Mouse (Mus musculus): ENCODE results near the gene Tas1r3. TPM values are rescaled to one million over a fixed set of nuclear protein-coding genes. Genes with fewer than 3 reads are reported as not detected.
A peak's percentile ranks its signal among the peaks of the same experiment; 100 is the strongest.

The Tas1r3 gene
- polyA plus RNA-seq, 1 experiment from 2014 or later, result 0.46 TPM

- Histone ChIP-seq H3K4me3 (ENCODE audit: low read depth, low read length) (0 out of 2 replicates have a peak overlapping the region, but pooled peaks have one; percentile 10), H3K4me2 (replicated peaks; ENCODE audit: low read depth, low read length) (peak overlapping the region; percentile 62), H3K4me1 (replicated peaks; ENCODE audit: control insufficient read depth, insufficient read depth, low read length) (peaks cover 14% of the 10 kb centered on the region), H3K9ac (ENCODE audit: low read depth, low read length) (0 out of 2 replicates have a peak overlapping the region, but pooled peaks have one; percentile 15), H3K9me3 (ENCODE audit: control insufficient read depth, low read length) (no peaks in the 10 kb centered on the region), H3K27ac (ENCODE audit: low read depth, low read length) (no peak overlapping the region), H3K36me3 (ENCODE audit: control insufficient read depth, insufficient read depth, low read length) (no peaks in the 10 kb centered on the region), H3K27me3 (ENCODE audit: control insufficient read depth, insufficient read depth, low read length) (0 out of 2 replicates have a peak, but pooled peaks cover 3% of the 10 kb centered on the region)
- DNase-seq (ENCODE audit: low spot score) (no peak), ATAC-seq (ENCODE audit: low FRiP score) (no peak; the same call in 1 of the 2 replicates)
- WGBS, result 36% methylated on average over 38 of the region's 38 CpGs
Observed at GRCm38 (mm10) chr4:155841651-155842270, 21.4 kb downstream of the Tas1r3 start.

- 0 out of 2 replicates have a peak, but pooled peaks cover 3% of the 10 kb centered on the region for H3K27me3 ChIP-seq (ENCODE audit: control insufficient read depth, insufficient read depth, low read length)
- ATAC-seq (ENCODE audit: low FRiP score), result peak; percentile 51
- DNase-seq (ENCODE audit: low spot score), result peak; percentile 65
- peak overlapping the region; percentile 21 for H3K4me3 ChIP-seq (ENCODE audit: low read depth, low read length)
- H3K4me2 ChIP-seq (replicated peaks; ENCODE audit: low read depth, low read length), result peak overlapping the region; percentile 62
- no peaks in the 10 kb centered on the region for H3K36me3 ChIP-seq (ENCODE audit: control insufficient read depth, insufficient read depth, low read length)
- under 1% methylated on average over 32 of the region's 32 CpGs for WGBS
- peaks cover 14% of the 10 kb centered on the region for H3K4me1 ChIP-seq (replicated peaks; ENCODE audit: control insufficient read depth, insufficient read depth, low read length)
- peak overlapping the region; percentile 21; the same call in 1 of the 2 replicates for H3K9ac ChIP-seq (ENCODE audit: low read depth, low read length)
- H3K27ac ChIP-seq (ENCODE audit: low read depth, low read length), result no peak overlapping the region
- no peaks in the 10 kb centered on the region for H3K9me3 ChIP-seq (ENCODE audit: control insufficient read depth, low read length)
Observed at GRCm38 (mm10) chr4:155841003-155841454, 22.1 kb downstream of the Tas1r3 start.

- Histone ChIP-seq H3K4me1 (replicated peaks; ENCODE audit: control insufficient read depth, insufficient read depth, low read length) (peaks cover 14% of the 10 kb centered on the region), H3K9ac (ENCODE audit: low read depth, low read length) (peak overlapping the region; percentile 53), H3K27ac (ENCODE audit: low read depth, low read length) (peak overlapping the region; percentile 36; the same call in 1 of the 2 replicates), H3K4me2 (replicated peaks; ENCODE audit: low read depth, low read length) (peak overlapping the region; percentile 62), H3K9me3 (ENCODE audit: control insufficient read depth, low read length) (no peaks in the 10 kb centered on the region), H3K27me3 (ENCODE audit: control insufficient read depth, insufficient read depth, low read length) (0 out of 2 replicates have a peak, but pooled peaks cover 3% of the 10 kb centered on the region), H3K4me3 (ENCODE audit: low read depth, low read length) (peak overlapping the region; percentile 21), H3K36me3 (ENCODE audit: control insufficient read depth, insufficient read depth, low read length) (no peaks in the 10 kb centered on the region)
- DNase-seq (ENCODE audit: low spot score) (peak; percentile 18), ATAC-seq (ENCODE audit: low FRiP score) (peak; percentile 26; the same call in 1 of the 2 replicates)
- 8% methylated on average over 8 of the region's 8 CpGs for WGBS
Observed at GRCm38 (mm10) chr4:155840076-155841002, 22.8 kb downstream of the Tas1r3 start.

GRCm38 (mm10) chr4:155839483-155839910 lies 23.7 kb downstream of the Tas1r3 start, which contains the start of gene Mxra8:
Gene Mxra8, plus strand, starts transcription at chr4:155839680.
- WGBS, result 3% methylated on average over 16 of the region's 16 CpGs
- Histone ChIP-seq H3K4me3 (ENCODE audit: low read depth, low read length) (peak within 1 kb of the TSS; percentile 21), H3K27ac (ENCODE audit: low read depth, low read length) (peak within 1 kb of the TSS; percentile 36; the same call in 1 of the 2 replicates), H3K9me3 (ENCODE audit: control insufficient read depth, low read length) (no peaks in the 10 kb centered on the region), H3K9ac (ENCODE audit: low read depth, low read length) (peak within 1 kb of the TSS; percentile 53), H3K36me3 (ENCODE audit: control insufficient read depth, insufficient read depth, low read length) (no peaks in the 10 kb centered on the region), H3K4me2 (replicated peaks; ENCODE audit: low read depth, low read length) (peak within 1 kb of the TSS; percentile 62), H3K27me3 (ENCODE audit: control insufficient read depth, insufficient read depth, low read length) (0 out of 2 replicates have a peak, but pooled peaks cover 3% of the 10 kb centered on the region), H3K4me1 (replicated peaks; ENCODE audit: control insufficient read depth, insufficient read depth, low read length) (peaks cover 14% of the 10 kb centered on the region)
- peak; percentile 83 for ATAC-seq (ENCODE audit: low FRiP score)
- peak; percentile 79 for DNase-seq (ENCODE audit: low spot score)

- no peaks in the 10 kb centered on the region for H3K9me3 ChIP-seq (ENCODE audit: control insufficient read depth, low read length)
- H3K9ac ChIP-seq (ENCODE audit: low read depth, low read length), result no peak overlapping the region
- no peaks in the 10 kb centered on the region for H3K36me3 ChIP-seq (ENCODE audit: control insufficient read depth, insufficient read depth, low read length)
- ATAC-seq (ENCODE audit: low FRiP score), result no peak
- H3K4me2 ChIP-seq (replicated peaks; ENCODE audit: low read depth, low read length), result no peak overlapping the region
- 59% methylated on average over 8 of the region's 8 CpGs for WGBS
- H3K4me3 ChIP-seq (ENCODE audit: low read depth, low read length), result no peak overlapping the region
- H3K4me1 ChIP-seq (replicated peaks; ENCODE audit: control insufficient read depth, insufficient read depth, low read length), result peaks cover 14% of the 10 kb centered on the region
- no peak for DNase-seq (ENCODE audit: low spot score)
- no peak overlapping the region for H3K27ac ChIP-seq (ENCODE audit: low read depth, low read length)
- 0 out of 2 replicates have a peak, but pooled peaks cover 3% of the 10 kb centered on the region for H3K27me3 ChIP-seq (ENCODE audit: control insufficient read depth, insufficient read depth, low read length)
Observed at GRCm38 (mm10) chr4:155838187-155839153, 24.7 kb downstream of the Tas1r3 start.

- WGBS, result 82% methylated on average over 11 of the region's 11 CpGs
- Histone ChIP-seq H3K36me3 (ENCODE audit: control insufficient read depth, insufficient read depth, low read length) (no peaks in the 10 kb centered on the region; the same call in 1 of the 2 replicates), H3K27me3 (ENCODE audit: control insufficient read depth, insufficient read depth, low read length) (0 out of 2 replicates have a peak, but pooled peaks cover 3% of the 10 kb centered on the region), H3K9me3 (ENCODE audit: control insufficient read depth, low read length) (no peaks in the 10 kb centered on the region), H3K4me1 (replicated peaks; ENCODE audit: control insufficient read depth, insufficient read depth, low read length) (peaks cover 14% of the 10 kb centered on the region), H3K4me3 (ENCODE audit: low read depth, low read length) (no peak overlapping the region), H3K4me2 (replicated peaks; ENCODE audit: low read depth, low read length) (no peak overlapping the region), H3K27ac (ENCODE audit: low read depth, low read length) (no peak overlapping the region), H3K9ac (ENCODE audit: low read depth, low read length) (no peak overlapping the region)
- DNase-seq (ENCODE audit: low spot score) (no peak), ATAC-seq (ENCODE audit: low FRiP score) (no peak)
Observed at GRCm38 (mm10) chr4:155837404-155838010, 25.7 kb downstream of the Tas1r3 start.

GRCm38 (mm10) chr4:155833836-155834235 lies 29.3 kb downstream of the Tas1r3 start:
- Histone ChIP-seq H3K36me3 (ENCODE audit: control insufficient read depth, insufficient read depth, low read length) (no peaks in the 10 kb centered on the region; the same call in 1 of the 2 replicates), H3K4me2 (replicated peaks; ENCODE audit: low read depth, low read length) (no peak overlapping the region), H3K27ac (ENCODE audit: low read depth, low read length) (0 out of 2 replicates have a peak overlapping the region, but pooled peaks have one; percentile 17), H3K4me1 (replicated peaks; ENCODE audit: control insufficient read depth, insufficient read depth, low read length) (peaks cover 4% of the 10 kb centered on the region; the same call in 1 of the 2 replicates), H3K9me3 (ENCODE audit: control insufficient read depth, low read length) (no peaks in the 10 kb centered on the region), H3K4me3 (ENCODE audit: low read depth, low read length) (no peak overlapping the region), H3K9ac (ENCODE audit: low read depth, low read length) (no peak overlapping the region), H3K27me3 (ENCODE audit: control insufficient read depth, insufficient read depth, low read length) (no peaks in the 10 kb centered on the region)
- 45% methylated on average over 2 of the region's 2 CpGs for WGBS
- ATAC-seq (ENCODE audit: low FRiP score) (peak; percentile 48; the same call in 1 of the 2 replicates), DNase-seq (ENCODE audit: low spot score) (peak; percentile 79)

Data from hindbrain, embryonic 11.5 days (tissue).